Mouse (Mus musculus) erythroblast, embryonic 14.5 days (primary cell): ENCODE measurements around the gene Abca14.

ENCODE experiments used
- GATA1 ChIP-seq: IDR thresholded peaks from 2 replicates; pipeline ENCODE4 v1.6.1; 2012; ENCODE audit warnings: low read length, inconsistent platforms, mixed read lengths
- TAL1 ChIP-seq: IDR thresholded peaks from 3 replicates; pipeline ENCODE4 v1.6.1; 2012; ENCODE audit warnings: low read length, inconsistent platforms, mixed read lengths

DNA sequence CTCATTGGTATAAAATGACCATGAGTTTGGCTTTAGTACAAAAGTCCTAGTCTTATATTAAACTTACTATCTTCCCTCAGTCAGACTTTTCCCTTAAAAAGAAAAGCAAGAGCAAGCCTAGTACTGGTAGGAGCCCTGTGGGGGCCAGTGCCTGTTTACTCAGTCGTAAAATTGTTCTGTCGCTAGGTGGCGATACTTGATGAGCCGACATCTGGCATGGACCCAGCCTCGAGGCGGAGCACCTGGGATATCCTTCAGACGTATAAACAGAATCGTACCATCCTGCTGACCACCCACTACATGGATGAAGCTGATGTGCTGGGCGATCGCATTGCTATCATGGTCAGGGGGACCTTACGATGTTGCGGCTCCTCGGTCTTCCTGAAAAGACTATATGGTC lies 157.4 kb downstream of the Abca14 start:
- no peak for TF ChIP-seq GATA1
- no peak for TF ChIP-seq TAL1
